Mouse (Mus musculus) T-cell, adult 2 months (primary cell): ENCODE results near the gene Atp5h.
"Not testable (repeated sequence)": the region's sequence is repeated elsewhere in the genome, so short reads cannot be mapped to it uniquely, and the experiment has no call there.

Experiments used
- DNase-seq: peaks from one replicate; pipeline ENCODE4 v3.0.0; 2022; ENCODE audit warnings: low spot score

Atp5h gene

GRCm38 (mm10) chr11:115398085-115398484, 21.7 kb downstream of the Atp5h start:
- DNase-seq, result no peak

- no peak for DNase-seq
These were observed 25.9 kb downstream of the Atp5h start for GRCm38 (mm10) chr11:115393721-115394325.

- no peak for DNase-seq
These were observed 28.4 kb downstream of the Atp5h start for GRCm38 (mm10) chr11:115391358-115391757.

GRCm38 (mm10) chr11:115386859-115387258, 32.9 kb downstream of the Atp5h start:
- not testable (repeated sequence) for DNase-seq

- no peak for DNase-seq
These were observed 35.2 kb downstream of the Atp5h start for GRCm38 (mm10) chr11:115384587-115384986.

GRCm38 (mm10) chr11:115383701-115384474, 35.9 kb downstream of the Atp5h start:
- no peak for DNase-seq

GRCm38 (mm10) chr11:115382891-115383290, 36.9 kb downstream of the Atp5h start:
- DNase-seq, result no peak

GRCm38 (mm10) chr11:115381743-115382539, 37.8 kb downstream of the Atp5h start, which contains the start of gene Cdr2l:
Cdr2l (plus strand) TSS chr11:115381916.
- DNase-seq, result peak; percentile 42

GRCm38 (mm10) chr11:115381276-115381675, 38.5 kb downstream of the Atp5h start:
- DNase-seq, result no peak

- no peak for DNase-seq
These were observed 41.9 kb downstream of the Atp5h start for GRCm38 (mm10) chr11:115377854-115378253.

GRCm38 (mm10) chr11:115377254-115377653, 42.5 kb downstream of the Atp5h start:
- no peak for DNase-seq

- no peak for DNase-seq
These were observed 43.0 kb downstream of the Atp5h start for GRCm38 (mm10) chr11:115376722-115377121.

GRCm38 (mm10) chr11:115374695-115375425, 44.9 kb downstream of the Atp5h start:
- no peak for DNase-seq

GRCm38 (mm10) chr11:115373805-115374694, 45.7 kb downstream of the Atp5h start:
- no peak for DNase-seq

GRCm38 (mm10) chr11:115372737-115373136, 47.0 kb downstream of the Atp5h start:
- no peak for DNase-seq

- no peak for DNase-seq
These were observed 47.7 kb downstream of the Atp5h start for GRCm38 (mm10) chr11:115372015-115372414.

- DNase-seq, result no peak
These were observed 48.4 kb downstream of the Atp5h start for GRCm38 (mm10) chr11:115371354-115371753.

- no peak for DNase-seq
These were observed 49.4 kb downstream of the Atp5h start for GRCm38 (mm10) chr11:115370368-115370767.

- DNase-seq, result peak; percentile 83
These were observed 52.3 kb downstream of the Atp5h start, which contains the start of gene Hid1 for GRCm38 (mm10) chr11:115367395-115367944. Hid1 (minus strand) TSS chr11:115367756.

GRCm38 (mm10) chr11:115366706-115367394, 52.9 kb downstream of the Atp5h start:
- DNase-seq, result no peak
